Mouse (Mus musculus): ENCODE measurements around the gene Wbp1.
A peak's percentile ranks its signal among the peaks of the same experiment; 100 is the strongest.

Wbp1 gene

GRCm38 (mm10) chr6:83084477-83084876 is 36.9 kb downstream of the Wbp1 start:
- DNase-seq (ENCODE audit: low read depth, low spot score): no peak

- DNase-seq (ENCODE audit: low read depth, low spot score): no peak
Observed at GRCm38 (mm10) chr6:83083497-83083896, 37.9 kb downstream of the Wbp1 start.

DNA sequence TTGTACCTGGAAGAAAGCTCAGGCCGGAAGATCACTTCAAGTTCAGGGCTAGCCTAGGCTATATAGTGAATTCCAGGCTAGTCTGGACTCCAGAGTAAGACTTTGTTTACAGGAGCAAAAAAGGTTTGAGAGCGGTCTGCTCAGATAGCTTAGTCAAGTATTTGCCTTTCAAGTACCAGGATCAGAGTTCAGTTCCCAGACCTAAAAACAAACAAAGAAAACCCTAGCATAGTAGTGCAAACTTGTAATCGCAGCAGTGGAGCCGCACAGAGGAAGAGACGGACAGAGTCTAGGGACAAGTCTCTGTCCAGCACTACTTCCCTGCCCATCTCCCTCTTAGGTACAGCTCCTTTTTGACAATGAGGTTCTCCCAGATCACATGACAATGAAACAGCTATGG is 41.1 kb downstream of the Wbp1 start:
- DNase-seq (ENCODE audit: low read depth, low spot score): no peak

- peak; percentile 98 for DNase-seq (ENCODE audit: low read depth, low spot score)
Observed at GRCm38 (mm10) chr6:83078324-83078858, 43.0 kb downstream of the Wbp1 start.

GRCm38 (mm10) chr6:83077630-83078323 is 43.6 kb downstream of the Wbp1 start, which contains the start of gene Pcgf1:
Gene Pcgf1 (plus strand): TSS chr6:83077869.
- DNase-seq (ENCODE audit: low read depth, low spot score): no peak

GRCm38 (mm10) chr6:83074979-83075378 is 46.4 kb downstream of the Wbp1 start:
- no peak for DNase-seq (ENCODE audit: low read depth, low spot score)

DNA sequence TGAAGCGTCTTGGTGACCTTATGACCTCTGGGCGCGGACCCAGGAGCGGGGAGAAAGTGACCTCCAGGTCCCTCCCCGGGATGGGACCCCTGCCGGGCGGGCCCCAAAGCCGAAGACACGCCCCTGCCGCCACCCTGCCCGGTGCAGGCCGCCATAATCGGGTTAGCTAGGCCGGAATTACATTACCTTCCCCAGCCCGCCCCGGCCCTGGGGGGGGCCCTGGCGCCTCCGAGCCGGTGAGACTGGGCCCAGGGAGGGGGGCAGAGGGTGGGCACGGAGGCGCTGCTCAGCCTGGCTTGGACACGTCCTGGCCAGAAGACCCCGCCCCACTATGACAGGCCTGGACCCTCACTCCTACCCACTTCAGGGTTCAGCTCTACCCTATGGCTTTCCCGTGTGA is 50.1 kb downstream of the Wbp1 start:
- DNase-seq (ENCODE audit: low read depth, low spot score): peak; percentile 64

GRCm38 (mm10) chr6:83070311-83071219 is 50.8 kb downstream of the Wbp1 start:
- DNase-seq (ENCODE audit: low read depth, low spot score): peak; percentile 56

DNA sequence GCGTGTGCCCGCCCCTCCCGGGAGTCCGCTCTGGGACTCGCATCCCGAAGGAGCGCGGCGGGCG is 51.3 kb downstream of the Wbp1 start, which contains the start of gene Tlx2:
Gene Tlx2, minus strand, starts transcription at position 47 of the 64 bp plus-strand sequence.
- no peak for DNase-seq (ENCODE audit: low read depth, low spot score)

DNA sequence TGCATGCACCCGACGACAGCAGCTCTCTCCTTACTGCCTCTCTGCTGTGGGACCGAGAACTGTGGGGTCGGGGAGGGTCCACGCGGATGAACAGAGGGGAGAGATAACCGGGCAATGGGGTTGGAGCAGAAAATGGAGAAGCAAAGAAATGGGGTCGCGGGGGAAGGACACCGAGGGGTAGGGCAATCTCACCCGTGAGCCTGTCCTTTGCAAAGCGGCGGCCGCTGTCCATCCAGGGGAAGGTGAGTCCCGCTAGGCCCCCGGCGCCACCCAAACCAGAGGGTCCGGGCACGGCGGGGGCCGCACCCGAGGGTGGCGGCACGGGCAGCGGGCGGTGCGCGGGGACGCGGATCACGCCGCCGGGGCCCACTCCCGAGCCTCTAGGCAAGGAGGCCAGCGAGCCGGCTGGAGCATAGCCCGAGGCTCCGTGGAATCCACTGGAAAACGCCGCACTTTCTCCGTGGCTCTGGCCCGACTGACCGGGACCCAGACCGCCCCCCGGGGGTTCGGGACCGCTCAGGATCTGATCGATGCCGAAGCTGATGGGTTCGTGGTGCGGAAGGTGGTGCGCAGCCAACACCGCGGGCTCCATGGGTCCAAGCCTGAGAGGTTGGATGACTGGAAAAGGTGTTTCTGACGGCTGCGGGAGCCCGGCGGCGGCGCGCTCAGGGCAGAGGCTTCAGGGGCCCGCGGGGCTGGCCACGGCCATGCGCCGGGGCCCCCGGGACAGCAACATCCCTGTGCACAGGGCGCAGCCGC is 51.7 kb downstream of the Wbp1 start:
- DNase-seq (ENCODE audit: low read depth, low spot score): no peak
